Comparison of ENCODE assay signal across 8 mouse cellular contexts in the genomic region with DNA sequence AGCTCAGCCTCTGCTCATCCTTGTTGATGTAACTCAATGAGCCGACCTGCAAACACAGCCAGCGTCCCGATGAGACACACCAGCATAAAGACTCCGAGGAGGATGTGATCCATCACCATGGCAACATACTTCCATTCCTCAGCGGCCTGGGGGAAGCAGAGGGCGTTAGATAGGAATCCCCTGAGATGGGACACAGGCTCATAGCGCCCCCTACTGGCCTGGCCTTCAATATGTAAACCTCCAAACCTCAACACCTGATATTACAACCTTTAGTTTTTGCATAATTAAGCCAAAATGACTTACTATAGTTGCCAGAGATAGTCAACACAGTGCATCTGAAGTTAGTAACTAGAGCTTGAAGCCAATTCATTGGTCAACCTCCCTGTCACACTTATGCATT. TPM values are rescaled to one million over a fixed set of nuclear protein-coding genes. Genes with fewer than 3 reads are reported as not detected.
DNase-seq lines count a peak whose midpoint lies in the region; ATAC-seq and TF ChIP-seq lines count a peak whose summit lies in the region.
"Had no signal": no experiment of that assay in that cellular context is flagged by ENCODE, and none has a peak within 500 bp of the region (broad histone marks: within the 10 kb centered on the region; RNA-seq: fewer than 3 reads in every experiment).

No protein-coding gene starts in this region.

- H3K9ac ChIP-seq in liver, embryonic 11.5 days (ENCODE audit: low read depth, low read length) = no peak overlapping the region
- H3K9ac ChIP-seq in forebrain, postnatal 0 days = no peak overlapping the region
- H3K9ac ChIP-seq: liver, embryonic 13.5 days had no signal

- 24% methylated on average over 7 of the region's 7 CpGs for WGBS in liver, embryonic 11.5 days
- 12% methylated on average over 7 of the region's 7 CpGs for WGBS in forebrain, postnatal 0 days

- no peak for ATAC-seq in liver, embryonic 11.5 days (replicated peaks; ENCODE audit: low FRiP score)
- peak; percentile 51 for ATAC-seq in forebrain, postnatal 0 days

- H3K27me3 ChIP-seq in liver, embryonic 11.5 days (replicated peaks; ENCODE audit: control insufficient read depth, insufficient read depth, low read length) = peaks cover 3% of the 10 kb centered on the region; the same call in 1 of the 2 replicates
- no peaks in the 10 kb centered on the region for H3K27me3 ChIP-seq in forebrain, postnatal 0 days (ENCODE audit: insufficient read depth, low read length)

- no peak overlapping the region for H3K27ac ChIP-seq in liver, embryonic 11.5 days (ENCODE audit: low read depth, low read length)
- H3K27ac ChIP-seq in forebrain, postnatal 0 days (ENCODE audit: low read depth, low read length) = no peak overlapping the region
- H3K27ac ChIP-seq: liver, embryonic 13.5 days had no signal

- intact Hi-C loops in gastrocnemius, postnatal 36 days (cut with DNase I) = no loop called here

- no peaks in the 10 kb centered on the region for H3K36me3 ChIP-seq in liver, embryonic 11.5 days (ENCODE audit: control insufficient read depth, insufficient read depth, low read length)
- H3K36me3 ChIP-seq in forebrain, postnatal 0 days (ENCODE audit: insufficient read depth) = no peaks in the 10 kb centered on the region
- H3K36me3 ChIP-seq: liver, embryonic 13.5 days had no signal

- no peak overlapping the region for H3K4me3 ChIP-seq in liver, embryonic 11.5 days (ENCODE audit: low read depth, low read length)
- H3K4me3 ChIP-seq in forebrain, postnatal 0 days (ENCODE audit: low read depth, low read length) = no peak overlapping the region
- H3K4me3 ChIP-seq: liver, embryonic 13.5 days had no signal

- no peak overlapping the region for H3K4me2 ChIP-seq in liver, embryonic 11.5 days
- H3K4me2 ChIP-seq in forebrain, postnatal 0 days (ENCODE audit: low read depth) = no peak overlapping the region

- peak; percentile 50 for DNase-seq in liver
- no peak for DNase-seq in liver, embryonic 11.5 days (ENCODE audit: low spot score)
- peak; percentile 94 for DNase-seq in R1 (ENCODE audit: low read depth, low spot score)
- peak; percentile 60 for DNase-seq in forebrain, postnatal 0 days
- peak; percentile 36 to 73 for DNase-seq in spleen, postnatal 4 days (ENCODE audit: low spot score in 2 of 2)
- no peak for DNase-seq in gastrocnemius, postnatal 36 days
- no peak for DNase-seq in ovary, postnatal 10 days (ENCODE audit: low spot score)
- DNase-seq: liver, embryonic 13.5 days had no signal

- H3K4me1 ChIP-seq in liver, embryonic 11.5 days (replicated peaks; ENCODE audit: control insufficient read depth, insufficient read depth, low read length) = 0 out of 2 replicates have a peak, but pooled peaks cover 3% of the 10 kb centered on the region
- H3K4me1 ChIP-seq in forebrain, postnatal 0 days (ENCODE audit: insufficient read depth) = 0 out of 2 replicates have a peak, but pooled peaks cover 10% of the 10 kb centered on the region

- peak; percentile 68 for TF ChIP-seq CTCF in forebrain, postnatal 0 days (IDR thresholded peaks at IDR 0.05; ENCODE audit: low read depth)

- no peaks in the 10 kb centered on the region for H3K9me3 ChIP-seq in liver, embryonic 11.5 days (ENCODE audit: control insufficient read depth, low read length)
- no peaks in the 10 kb centered on the region for H3K9me3 ChIP-seq in forebrain, postnatal 0 days (ENCODE audit: low read length)
- H3K9me3 ChIP-seq: liver, embryonic 13.5 days had no signal

RNA-seq across cellular contexts. Expression of a gene that starts 14.0 kb away (rescaled TPM):
- polyA plus RNA-seq in liver, embryonic 11.5 days (2014; fragmentation: Nextera tagmentation; extraction: Ambion mirVana) = 0.66 and 0.70 TPM in 2 replicates
- 0.05 TPM in 1 of 2 replicates, not detected in the other for total RNA-seq in forebrain, postnatal 0 days (2014; rRNA removed)
- 0.08 and 0.17 TPM in 2 replicates for polyA plus RNA-seq in forebrain, postnatal 0 days (2015; fragmentation: Nextera tagmentation; extraction: Ambion mirVana)
- 1 to 10 TPM; 6.6 to 6.8 TPM for total RNA-seq in gastrocnemius, postnatal 36 days (2021)

RNA-seq across cellular contexts. Expression of a gene that starts 36.6 kb away (rescaled TPM):
- 12.0 and 12.7 TPM in 2 replicates for polyA plus RNA-seq in liver, embryonic 11.5 days (2014; fragmentation: Nextera tagmentation; extraction: Ambion mirVana)
- 1.8 and 2.4 TPM in 2 replicates for total RNA-seq in forebrain, postnatal 0 days (2014; rRNA removed)
- polyA plus RNA-seq in forebrain, postnatal 0 days (2015; fragmentation: Nextera tagmentation; extraction: Ambion mirVana) = 2.0 and 2.1 TPM in 2 replicates
- 1 to 10 TPM; 9.7 to 9.8 TPM for total RNA-seq in gastrocnemius, postnatal 36 days (2021)

Comparison
In these comparisons a context has a peak if more than half of its experiments do, and no peak if none do; other contexts are left out.
1. DNase-seq: peak in liver (single experiment), R1 (single experiment), forebrain, postnatal 0 days (single experiment) and spleen, postnatal 4 days (2 of 2); none in liver, embryonic 11.5 days (single experiment), gastrocnemius, postnatal 36 days (0 of 2) and ovary, postnatal 10 days (single experiment).